Mouse (Mus musculus) adrenal gland, postnatal 25 days (tissue): ENCODE data around the gene Tank. TPM values are rescaled to one million over a fixed set of nuclear protein-coding genes. Genes with fewer than 3 reads are reported as not detected.
A peak's percentile ranks its signal among the peaks of the same experiment; 100 is the strongest.

Source experiments
- DNase-seq: peaks from one replicate; pipeline ENCODE4 v3.0.0; 2021; ENCODE audit warnings: mixed read lengths
- total RNA-seq: library from RNA; stranded (reverse); gene quantifications from 2 replicates; pipeline ENCODE4 v1.2.3, GENCODE M21; 2021

Gene Tank
- total RNA-seq, 1 experiment from 2014 or later, result 46.7 TPM

DNA sequence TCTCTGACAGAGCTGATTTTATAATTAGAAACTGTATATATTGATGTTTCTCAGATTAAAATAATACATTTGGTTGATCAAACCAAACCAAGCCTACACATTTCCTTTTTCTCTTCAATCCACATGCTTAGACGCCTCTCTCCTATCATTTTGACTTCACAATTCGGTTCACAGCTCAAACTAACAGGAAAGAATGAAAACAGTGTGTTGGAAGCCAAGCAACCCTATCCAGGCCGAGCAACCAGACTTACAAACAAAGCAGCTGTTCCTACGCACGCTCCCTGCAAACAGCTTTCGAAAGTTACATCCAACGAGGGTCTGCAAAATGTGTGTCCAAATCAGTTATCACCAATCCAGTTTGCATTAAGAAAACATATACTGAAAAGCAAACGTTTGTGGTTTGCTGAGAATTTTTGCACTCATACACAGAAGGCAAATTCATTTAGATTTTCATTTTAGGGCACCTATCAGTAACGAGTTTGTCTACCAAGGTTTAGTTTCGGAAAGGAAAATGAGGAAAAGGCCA, 2.2 kb downstream of the Tank start:
- DNase-seq, result no peak

DNA sequence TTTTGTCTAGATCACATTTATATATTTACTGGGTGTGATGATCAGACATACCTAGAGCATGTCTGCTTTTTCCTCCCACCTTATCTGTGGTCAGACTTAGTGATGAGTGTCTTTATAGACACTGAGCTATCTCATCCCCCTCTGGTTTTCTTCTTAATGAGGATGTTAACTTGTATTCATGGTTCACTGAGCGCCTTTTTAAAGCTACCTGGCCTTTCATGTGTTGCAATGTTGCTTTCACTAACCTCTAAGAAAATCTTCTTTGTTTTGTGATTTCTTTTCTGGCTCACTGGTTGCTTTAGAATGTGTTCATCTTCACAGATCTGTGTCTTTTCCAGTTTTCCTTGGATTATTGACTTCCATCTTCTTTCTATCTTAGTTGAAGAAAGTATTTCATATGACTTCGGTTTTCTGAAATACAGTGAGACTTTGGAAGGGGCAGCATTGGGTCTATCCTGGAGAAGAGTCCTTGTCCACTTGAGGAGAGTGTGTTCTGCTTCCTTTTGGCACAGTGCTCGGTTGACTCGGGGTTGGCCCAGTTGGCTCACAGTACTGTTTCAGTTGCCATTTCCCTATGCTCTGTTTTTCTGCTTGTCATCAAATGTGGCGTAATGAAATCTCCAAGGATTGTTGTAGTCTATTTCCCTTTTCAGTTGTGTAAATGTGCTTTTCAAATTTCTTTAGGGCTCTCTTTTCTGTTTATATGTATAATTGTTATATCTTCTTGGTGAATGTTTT, 4.4 kb downstream of the Tank start:
- no peak for DNase-seq

DNA sequence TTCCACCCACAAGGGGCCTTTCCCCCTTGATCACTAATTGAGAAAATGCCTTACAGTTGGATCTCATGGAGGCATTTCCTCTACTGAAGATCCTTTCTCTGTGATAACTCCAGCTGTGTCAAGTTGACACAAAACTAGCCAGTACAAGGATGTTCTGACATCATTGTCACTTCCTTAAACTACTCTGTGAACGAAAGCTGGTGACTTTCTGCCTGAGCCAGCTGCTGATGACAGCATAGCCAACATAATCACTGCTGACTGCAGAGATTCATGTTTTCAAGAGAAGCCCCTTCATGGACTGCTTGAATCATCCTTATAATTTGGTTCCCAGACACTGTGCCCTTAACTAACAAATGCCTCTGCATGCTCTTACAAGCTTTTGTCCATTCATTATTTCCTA, 7.1 kb downstream of the Tank start:
- no peak for DNase-seq

DNA sequence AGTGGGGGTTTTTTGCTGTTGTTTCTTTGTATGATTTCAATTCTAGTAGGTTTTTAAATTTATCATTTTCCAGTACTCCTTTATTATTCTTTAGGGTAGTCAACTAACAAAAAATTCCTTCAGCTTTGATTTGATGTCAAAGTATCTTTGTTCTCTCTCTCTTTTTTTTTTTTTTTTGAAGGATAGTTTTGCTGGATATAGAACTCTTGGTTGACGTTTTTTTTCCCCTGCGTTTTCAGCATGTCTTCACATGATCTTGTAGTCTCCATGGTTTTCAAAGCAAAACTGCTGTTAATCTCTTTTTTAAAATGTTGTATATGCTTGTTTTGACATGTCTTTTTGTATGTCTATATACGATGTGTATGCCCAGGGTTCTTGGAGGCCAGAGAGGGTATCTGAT, 7.8 kb downstream of the Tank start:
- no peak for DNase-seq

DNA sequence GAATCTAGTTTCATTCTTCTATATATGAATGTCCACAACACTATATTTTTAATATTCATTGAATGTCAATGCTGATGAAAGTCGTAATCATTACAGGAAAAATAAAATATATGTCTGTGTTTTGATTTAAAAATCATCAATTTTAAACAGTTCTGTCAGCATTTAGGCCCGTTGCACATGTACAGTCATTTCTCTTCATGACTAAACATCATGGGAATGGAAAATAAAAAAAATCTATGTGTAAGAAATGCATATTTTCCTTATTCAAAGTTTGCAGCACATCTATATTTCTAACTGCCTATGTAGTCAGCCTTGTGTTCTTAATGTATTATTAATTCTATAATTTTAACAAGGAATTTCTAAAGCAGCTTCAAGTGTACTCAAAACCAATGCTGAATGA, 12.4 kb downstream of the Tank start:
- DNase-seq, result no peak

DNA sequence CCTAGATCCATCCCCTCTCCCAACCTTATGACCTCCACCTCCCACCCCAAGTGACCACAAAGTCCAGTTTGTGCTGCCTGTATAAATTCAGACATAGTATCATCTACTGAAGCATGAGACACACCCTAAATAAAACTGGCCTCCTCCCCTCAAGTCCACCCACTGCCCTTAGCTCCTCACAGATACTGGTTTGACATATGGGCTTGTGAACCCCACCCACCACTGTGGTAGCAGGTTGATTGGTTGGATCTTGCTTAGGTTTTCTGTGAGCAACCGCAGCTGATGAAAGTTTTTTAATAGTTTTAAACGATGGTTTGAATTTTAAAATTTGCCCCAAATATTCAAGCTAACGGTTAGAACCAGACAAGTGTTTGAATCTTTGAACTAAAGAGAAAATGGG, 13.7 kb downstream of the Tank start:
- DNase-seq, result no peak

DNA sequence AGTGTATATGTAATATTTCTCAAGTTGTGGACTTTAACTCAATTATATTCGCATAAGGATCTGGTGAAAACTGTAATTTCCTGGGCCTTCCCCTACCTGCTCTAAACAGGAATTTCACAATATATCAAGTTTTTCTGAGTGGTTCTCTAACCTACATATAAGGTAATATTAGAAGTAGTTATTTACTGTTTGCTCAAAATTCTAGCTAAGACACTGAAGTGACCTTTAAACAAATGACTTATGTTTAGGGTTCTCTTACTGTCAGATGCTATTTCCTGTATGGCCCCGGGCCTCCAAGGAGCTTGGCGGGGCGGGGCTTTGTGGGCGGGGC, 14.3 kb downstream of the Tank start:
- no peak for DNase-seq

DNA sequence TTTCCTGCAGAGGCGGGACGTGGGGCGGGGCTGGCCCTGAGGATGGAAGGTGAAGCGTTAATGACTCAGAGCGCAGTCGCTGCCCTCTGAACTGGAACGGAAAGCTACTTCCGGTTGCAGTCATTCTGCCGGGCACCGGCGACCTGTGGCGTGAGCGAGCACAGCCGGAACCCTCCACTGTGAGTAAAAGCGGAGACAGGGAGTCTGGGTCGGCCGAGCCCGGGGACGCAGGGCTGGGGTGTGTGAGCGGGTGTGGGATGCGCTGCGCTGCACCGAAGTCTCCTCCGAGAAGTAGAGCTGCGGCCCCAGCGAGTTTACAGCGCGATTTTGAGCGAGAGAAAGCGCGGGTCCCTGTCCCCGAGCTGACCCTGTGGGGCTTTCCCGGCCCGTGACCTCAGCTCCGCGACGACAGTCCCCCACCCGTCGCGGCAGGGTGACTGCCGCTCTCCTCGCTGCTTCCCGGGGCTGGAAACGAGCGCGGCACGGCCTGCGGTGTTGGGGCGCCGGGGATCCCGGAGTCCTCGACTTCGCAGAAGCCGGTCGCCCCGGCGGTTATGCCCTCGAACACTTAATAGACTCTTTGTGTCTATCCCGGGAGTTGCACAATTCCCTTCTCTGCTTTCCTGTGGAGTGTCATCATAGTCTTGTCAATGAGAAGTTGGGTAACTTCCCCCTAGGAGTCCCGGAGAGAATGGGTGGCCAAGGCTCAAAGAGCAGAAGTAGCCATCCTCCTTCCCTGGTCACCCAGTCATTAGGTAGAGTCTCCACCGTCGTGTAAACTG, 14.8 kb downstream of the Tank start:
- peak; percentile 95 for DNase-seq

DNA sequence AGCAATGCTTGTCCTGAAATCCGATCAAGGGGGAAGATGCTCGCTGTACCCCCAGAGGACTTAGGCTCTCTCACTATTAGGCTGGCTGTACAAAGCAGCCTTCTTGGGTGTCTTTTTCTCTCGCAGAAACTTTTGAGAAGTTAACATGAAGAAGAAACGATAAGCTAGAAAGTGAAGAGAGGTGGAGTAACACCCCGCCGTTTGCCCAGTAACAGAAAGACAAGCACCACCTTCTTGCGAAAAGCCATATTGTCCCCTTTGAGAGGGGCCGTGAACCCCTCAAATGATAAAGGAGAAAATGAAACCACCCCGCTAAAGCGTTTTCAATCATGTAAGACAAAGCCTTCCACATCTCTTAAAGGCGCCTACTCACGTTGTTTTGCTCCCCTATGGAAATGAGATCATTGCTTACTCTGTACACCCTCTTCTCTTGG, 15.5 kb downstream of the Tank start:
- DNase-seq, result no peak

DNA sequence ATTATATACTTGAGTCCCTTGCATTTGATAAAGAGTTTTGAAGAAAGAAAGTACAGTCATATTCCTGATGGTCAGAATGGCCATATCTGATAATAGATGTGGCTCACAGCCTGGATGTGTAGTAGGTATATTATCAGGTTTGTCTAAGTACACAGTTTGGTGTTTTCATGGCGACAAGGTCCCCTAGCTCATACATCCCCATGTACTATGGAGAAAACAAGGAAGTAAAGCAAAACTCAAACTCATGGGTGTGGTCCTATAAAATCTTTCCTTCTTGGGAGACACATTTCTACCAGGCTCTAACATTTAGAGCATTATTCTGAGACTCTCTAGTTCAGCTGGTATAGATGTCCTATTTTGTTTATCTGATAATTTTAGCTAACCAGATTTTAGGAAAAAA, 21.3 kb downstream of the Tank start:
- DNase-seq, result no peak

DNA sequence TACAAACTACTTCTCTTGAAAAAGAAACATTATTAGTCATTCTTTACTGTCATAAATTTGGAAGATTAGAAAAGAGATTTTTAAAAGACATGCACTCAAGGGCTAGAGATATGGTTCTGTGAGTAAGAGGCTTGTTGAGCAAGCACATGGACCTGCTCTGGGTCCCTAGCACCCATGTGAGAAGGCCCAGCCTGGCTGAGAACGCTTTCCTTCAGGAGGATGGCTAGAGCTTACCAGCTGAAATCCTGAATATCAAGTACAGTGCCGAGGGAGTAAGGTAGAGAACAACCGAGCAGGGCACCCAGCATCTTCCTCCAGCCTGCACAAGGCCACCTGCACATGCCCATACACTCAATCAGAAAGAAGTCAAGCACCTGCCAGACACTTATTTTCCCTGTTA, 25.1 kb downstream of the Tank start:
- DNase-seq, result peak; percentile 14

DNA sequence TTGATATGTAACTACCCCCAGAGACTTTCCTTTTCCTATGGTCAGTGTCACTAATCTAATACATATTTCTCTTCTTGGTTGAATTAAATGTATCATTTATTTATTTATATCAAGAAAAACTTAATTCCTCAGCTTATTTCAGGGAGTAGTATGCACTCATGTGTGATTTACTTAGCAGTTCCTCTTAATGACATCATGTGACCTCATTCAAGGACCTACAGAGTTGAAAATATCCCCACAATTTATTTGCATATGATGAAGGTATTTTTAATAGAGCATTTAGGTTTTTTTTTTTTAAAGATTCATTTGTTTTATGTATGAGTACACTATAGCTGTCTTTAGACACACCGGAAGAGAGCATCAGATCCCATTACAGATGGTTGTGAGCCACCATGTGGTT, 28.6 kb downstream of the Tank start:
- no peak for DNase-seq

DNA sequence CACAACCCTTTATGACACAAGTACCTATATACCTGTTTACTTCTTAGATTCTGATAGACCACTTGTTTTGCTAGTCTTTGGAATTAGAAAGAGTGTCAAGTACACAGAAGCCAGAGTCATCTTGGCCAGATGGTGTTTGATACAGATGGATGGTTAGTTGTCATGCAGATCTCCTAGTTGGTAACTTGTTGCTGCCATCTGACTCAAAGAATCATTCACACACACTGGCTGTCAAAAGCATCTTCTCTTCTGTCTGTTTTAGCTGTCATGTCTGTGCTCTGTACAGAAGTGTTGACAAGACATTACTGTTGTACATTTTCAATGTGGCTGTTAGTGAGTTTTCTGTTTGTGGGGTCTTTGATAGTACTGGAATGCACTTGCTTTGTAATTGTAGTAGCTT, 45.6 kb downstream of the Tank start:
- no peak for DNase-seq

DNA sequence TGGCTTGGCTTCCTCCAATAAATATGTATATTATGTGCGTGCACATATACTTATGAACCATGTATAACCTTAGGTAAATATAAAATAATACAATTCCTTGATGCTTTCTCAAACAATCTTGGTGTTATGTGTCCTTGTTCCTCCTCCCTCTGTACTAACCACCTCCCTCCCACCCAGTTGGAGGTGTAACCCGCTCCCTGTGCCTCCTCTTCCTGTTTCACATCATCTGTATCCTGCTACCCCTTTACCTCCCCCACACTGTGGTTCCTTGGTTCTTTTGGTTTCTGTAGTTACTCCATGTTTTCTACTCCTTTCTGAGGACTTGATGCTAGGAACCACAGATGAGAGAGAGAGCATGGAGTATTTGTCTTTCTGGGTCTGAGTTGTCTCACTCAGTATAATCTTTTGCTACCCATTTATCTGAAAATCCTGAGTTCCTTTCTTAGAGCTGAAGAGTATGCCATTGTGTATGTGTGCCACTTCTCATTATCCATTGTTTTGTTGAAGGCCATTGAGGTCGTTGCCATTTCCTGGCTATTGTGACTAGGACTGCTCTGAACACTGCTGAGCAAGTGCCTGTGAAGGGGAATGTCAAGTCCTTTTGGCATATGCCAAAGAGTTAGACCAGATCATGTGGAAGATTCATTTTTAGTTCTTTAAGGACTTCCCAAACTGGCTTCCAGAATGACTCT, 52.6 kb downstream of the Tank start:
- no peak for DNase-seq

DNA sequence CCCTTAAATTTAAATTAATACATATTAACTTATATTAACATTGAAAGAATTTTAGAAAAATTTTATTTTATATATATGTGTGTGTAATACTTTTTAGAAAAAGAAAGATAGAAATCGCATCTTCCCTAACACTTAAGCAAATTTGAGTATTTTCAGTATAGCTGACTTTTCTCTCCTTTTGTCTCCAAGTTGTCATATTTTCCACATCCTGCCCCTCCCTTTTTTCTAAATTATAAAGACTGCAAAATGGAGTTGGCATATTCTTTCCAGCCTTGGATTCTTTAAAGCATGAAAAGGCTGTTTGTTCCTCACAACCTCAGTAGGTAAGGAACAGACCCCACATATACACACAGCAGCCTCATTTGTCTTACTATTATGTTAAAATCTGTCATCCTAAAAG, 56.7 kb downstream of the Tank start:
- DNase-seq, result no peak

DNA sequence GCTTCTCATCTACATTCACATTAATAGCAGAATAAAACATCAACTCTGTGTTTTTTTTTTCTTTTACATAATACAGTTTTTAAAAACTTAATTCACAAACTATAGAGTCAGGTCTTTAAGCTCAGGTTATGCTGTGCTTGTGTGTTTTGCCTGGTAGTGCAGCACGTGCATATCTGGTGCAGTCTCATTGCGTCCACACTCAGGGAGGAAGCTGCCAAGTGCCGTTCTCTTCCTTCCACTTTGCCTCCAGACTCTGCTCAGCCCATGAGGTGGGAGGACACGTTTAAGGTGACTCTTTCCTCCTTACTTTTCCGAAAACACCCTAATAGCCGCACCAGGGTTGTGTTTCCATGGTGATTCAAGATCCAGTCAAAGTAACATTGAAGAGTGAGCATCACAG, 59.8 kb downstream of the Tank start:
- DNase-seq, result no peak

DNA sequence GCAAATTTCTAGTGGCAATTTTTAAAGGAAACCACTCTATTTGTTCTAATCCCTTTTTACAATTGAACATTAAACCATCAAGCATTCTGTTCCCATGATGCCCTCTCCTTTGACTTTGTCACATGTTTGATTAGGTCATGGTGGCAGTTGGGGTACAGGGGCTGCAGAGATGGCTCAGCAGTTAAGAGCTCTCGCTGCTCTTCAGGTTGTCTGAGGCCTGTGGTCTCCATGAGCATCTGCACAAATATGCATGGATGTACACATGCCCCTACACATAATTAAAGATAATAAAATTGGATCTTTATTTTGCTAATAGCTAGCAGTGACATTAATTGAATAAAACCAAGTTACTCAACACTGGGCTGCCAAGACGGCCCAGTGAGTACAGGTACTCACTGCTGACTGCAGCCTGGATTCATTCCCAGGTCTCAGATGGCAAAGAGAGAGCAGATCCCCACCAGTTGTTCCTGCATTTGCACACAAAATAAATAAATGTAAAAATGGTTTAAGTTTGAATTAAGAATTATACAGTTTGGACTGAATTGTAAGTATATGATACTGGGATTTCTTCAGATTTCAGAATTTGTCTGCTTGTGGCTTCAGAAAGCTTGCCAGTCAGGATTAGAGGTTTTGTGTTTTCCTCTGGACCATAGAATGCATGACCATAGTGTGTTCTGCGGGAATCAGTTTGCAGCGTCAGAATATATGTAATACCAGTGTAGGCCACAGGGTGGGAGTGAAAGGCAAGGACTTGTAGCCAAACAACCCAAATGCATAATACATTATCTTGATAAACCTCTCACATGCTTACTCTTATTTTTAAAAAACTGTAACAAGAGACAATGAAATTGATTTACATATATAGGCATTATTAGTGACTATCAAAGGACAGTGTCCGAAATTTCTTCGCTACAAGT, 64.3 kb downstream of the Tank start:
- peak; percentile 23 for DNase-seq

DNA sequence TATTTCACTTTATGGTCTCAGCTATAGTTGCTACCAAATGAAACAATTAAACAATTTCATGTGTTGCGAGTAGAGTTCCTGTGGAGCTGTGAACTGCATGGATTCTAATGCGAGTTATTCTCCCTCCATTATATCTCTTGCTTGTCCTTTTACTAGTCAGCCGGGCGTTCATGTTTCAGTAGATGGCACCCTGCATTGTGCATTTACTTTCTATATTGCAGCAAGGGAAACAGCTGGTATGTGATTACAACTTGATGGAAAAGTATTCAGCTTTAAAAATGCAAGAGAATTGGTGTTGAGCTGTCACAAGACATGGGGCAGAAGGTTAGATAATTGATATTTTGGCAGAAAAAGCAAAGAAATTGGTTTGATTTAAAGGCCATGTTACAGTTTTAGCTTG, 72.8 kb downstream of the Tank start:
- no peak for DNase-seq

DNA sequence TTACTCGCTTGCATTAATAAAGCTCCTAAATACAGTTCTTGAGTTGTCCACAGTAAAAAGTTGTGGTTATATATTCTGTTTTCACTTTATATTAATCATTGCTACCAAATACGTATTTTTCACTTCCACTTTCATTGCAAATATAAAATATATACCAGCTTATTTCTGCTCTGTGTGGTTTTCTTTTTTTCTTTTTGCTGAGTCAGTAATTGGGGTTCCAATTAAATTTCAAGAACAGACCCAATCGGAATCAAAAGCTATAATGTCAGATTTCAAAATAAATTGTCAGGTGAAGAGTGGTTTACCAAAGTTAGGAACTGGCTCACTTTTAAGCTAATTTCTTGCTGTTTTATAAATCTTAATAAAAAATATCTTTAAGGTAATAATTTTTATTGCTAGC, 73.3 kb downstream of the Tank start:
- no peak for DNase-seq

DNA sequence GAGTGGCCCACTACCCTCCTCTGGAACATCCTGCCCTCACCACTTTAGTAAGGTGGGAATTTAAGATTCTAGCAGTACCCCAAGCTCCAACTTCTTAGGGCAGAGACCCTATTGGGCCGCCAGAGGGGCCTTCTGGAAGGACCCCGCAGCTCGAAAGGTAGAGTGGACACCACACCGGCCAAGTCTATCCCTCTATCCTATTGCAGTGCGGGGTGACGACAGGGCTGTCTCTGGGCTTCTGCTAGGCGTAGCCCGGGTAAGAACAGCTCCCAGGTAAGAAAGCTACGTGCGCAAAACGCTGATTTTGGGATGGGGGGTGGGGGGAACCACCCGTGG, 76.6 kb downstream of the Tank start:
- no peak for DNase-seq

DNA sequence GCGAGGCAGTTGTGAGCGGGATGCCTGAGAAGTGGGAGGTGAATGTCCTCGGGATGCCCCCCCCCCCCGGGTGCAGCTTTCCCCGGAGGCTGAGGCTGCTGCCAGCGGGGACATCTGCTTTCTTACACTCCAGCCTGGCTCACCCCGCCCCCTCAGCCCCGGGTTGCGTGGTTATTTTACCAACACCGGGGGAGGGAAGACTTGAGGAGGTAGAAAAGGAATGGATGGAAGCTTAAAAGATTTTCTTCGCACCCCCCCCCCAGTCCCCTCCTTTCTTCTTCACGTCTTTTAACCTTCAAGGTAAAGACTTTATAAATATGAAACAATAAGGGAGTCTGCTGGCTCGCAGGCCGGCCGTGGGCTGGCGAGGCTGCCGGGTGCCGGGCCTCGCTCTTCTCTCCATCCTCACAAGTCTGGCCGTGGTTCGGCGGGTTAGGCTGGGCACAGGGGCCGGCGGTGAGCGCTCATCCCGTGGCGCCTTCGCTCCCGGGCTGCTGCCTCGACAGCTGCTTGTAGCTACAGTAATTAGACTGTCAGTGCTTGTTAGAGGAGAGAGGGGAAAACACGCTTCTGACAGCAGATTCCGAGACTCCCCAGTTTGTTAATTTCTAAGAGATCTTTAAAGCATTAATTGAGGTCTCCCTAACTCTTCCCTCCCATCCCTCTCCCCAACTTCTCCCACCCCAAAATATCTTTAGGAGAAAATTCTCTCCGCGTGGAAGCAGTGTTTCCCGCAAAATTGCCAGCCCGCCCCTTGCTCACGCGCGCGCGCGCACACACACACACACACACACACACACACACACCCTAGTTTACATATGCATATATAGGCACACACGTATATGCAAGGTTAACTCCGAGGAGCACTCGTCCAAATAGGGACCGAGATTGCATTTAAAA, 77.2 kb downstream of the Tank start:
- peak; percentile 36 for DNase-seq
